Mouse (Mus musculus) G1E (cell line): ENCODE measurements around the gene Abi3bp.

ENCODE experiments used
- CTCF ChIP-seq: IDR thresholded peaks from 2 replicates; pipeline ENCODE4 v1.5.1; 2012; ENCODE audit warnings: low read depth, low read length, inconsistent platforms, mixed read lengths
- GATA1 ChIP-seq: IDR thresholded peaks from 2 replicates; pipeline ENCODE4 v1.6.1; 2012; ENCODE audit warnings: borderline replicate concordance, low read length, inconsistent platforms, mixed read lengths
- GATA2 ChIP-seq: IDR thresholded peaks from 2 replicates; pipeline ENCODE4 v1.6.1; 2012; ENCODE audit warnings: low read depth, low read length, inconsistent platforms, borderline replicate concordance
- POLR2AphosphoS5 ChIP-seq: IDR thresholded peaks from 2 replicates; pipeline ENCODE4 v1.6.1; 2012; ENCODE audit warnings: low read depth, low read length, inconsistent platforms; ENCODE audit not compliant: insufficient replicate concordance
- TAL1 ChIP-seq: conservative IDR thresholded peaks from 2 replicates; pipeline ENCODE4 v1.6.1; 2012; ENCODE audit warnings: low read depth, low read length, inconsistent platforms, mixed read lengths

- TF ChIP-seq CTCF (no peak), GATA1 (no peak), POLR2AphosphoS5 (no peak), GATA2 (no peak), TAL1 (no peak)
Measured at GRCm38 (mm10) chr16:56686747-56687146, 209.1 kb downstream of the Abi3bp start.
